Mouse (Mus musculus) kidney, postnatal 14 days (tissue): ENCODE results near the gene Abcb9.

Source experiments
- DNase-seq: peaks from one replicate; pipeline ENCODE4 v3.0.0; 2022; ENCODE audit warnings: mixed read lengths

Abcb9 gene

GRCm38 (mm10) chr5:124030386-124031067, 65.1 kb downstream of the Abcb9 start:
- DNase-seq, result no peak

- no peak for DNase-seq
Measured at GRCm38 (mm10) chr5:124029220-124030035, 66.2 kb downstream of the Abcb9 start.

- no peak for DNase-seq
Measured at GRCm38 (mm10) chr5:124028680-124029079, 66.9 kb downstream of the Abcb9 start.

- DNase-seq, result no peak
Measured at GRCm38 (mm10) chr5:124027702-124028470, 67.7 kb downstream of the Abcb9 start.

GRCm38 (mm10) chr5:124026568-124026967, 69.0 kb downstream of the Abcb9 start:
- DNase-seq, result no peak

GRCm38 (mm10) chr5:124025587-124026441, 69.8 kb downstream of the Abcb9 start:
- DNase-seq, result peak; percentile 77

GRCm38 (mm10) chr5:124025146-124025545, 70.5 kb downstream of the Abcb9 start:
- peak; percentile 48 for DNase-seq

GRCm38 (mm10) chr5:124024677-124025076, 70.9 kb downstream of the Abcb9 start:
- no peak for DNase-seq

- DNase-seq, result no peak
Measured at GRCm38 (mm10) chr5:124022365-124022764, 73.2 kb downstream of the Abcb9 start.

GRCm38 (mm10) chr5:124021701-124022100, 73.9 kb downstream of the Abcb9 start:
- DNase-seq, result no peak

- no peak for DNase-seq
Measured at GRCm38 (mm10) chr5:124021148-124021547, 74.5 kb downstream of the Abcb9 start.

GRCm38 (mm10) chr5:124019348-124020216, 76.0 kb downstream of the Abcb9 start:
- DNase-seq, result peak; percentile 77

GRCm38 (mm10) chr5:124018651-124019050, 76.9 kb downstream of the Abcb9 start:
- no peak for DNase-seq

- DNase-seq, result no peak
Measured at GRCm38 (mm10) chr5:124017941-124018340, 77.7 kb downstream of the Abcb9 start.

GRCm38 (mm10) chr5:124016291-124016821, 79.2 kb downstream of the Abcb9 start:
- DNase-seq, result no peak

- DNase-seq, result no peak
Measured at GRCm38 (mm10) chr5:124015727-124016126, 79.9 kb downstream of the Abcb9 start.

- peak; percentile 79 for DNase-seq
Measured at GRCm38 (mm10) chr5:124014791-124015251, 80.8 kb downstream of the Abcb9 start.

GRCm38 (mm10) chr5:124014180-124014579, 81.4 kb downstream of the Abcb9 start:
- no peak for DNase-seq

- DNase-seq, result no peak
Measured at GRCm38 (mm10) chr5:124013747-124014146, 81.9 kb downstream of the Abcb9 start.

- no peak for DNase-seq
Measured at GRCm38 (mm10) chr5:124012885-124013284, 82.7 kb downstream of the Abcb9 start.

GRCm38 (mm10) chr5:124011927-124012326, 83.7 kb downstream of the Abcb9 start:
- DNase-seq, result no peak
